Mouse (Mus musculus): ENCODE results near the gene Ttc7b. TPM values are rescaled to one million over a fixed set of nuclear protein-coding genes. Genes with fewer than 3 reads are reported as not detected.

Gene Ttc7b
- polyA plus RNA-seq, 1 experiment = 52.4 TPM

DNA sequence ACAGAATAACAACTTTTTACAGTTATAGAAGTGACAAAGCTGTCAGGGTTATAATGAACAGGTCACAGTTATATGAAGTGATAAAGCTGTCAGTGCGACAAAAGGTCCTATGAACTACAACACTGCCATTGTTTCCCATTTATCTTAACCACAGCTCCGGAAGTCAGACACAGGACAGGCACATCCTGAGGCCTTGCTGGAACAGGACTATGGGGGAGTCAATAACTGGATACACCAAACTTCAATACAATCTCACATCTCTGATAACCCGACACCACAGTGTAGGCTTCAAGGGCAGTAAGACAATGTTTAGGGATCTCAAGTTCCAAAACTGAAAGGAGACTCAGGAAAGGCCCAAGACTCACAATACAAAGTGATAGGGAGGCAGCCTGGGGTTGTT, 45.1 kb downstream of the Ttc7b start:
- DNase-seq = no peak
- no peak for TF ChIP-seq POLR2A (IDR thresholded peaks at IDR 0.05; ENCODE audit: borderline replicate concordance, extremely low read depth, low read depth, low read length)
- no peak for TF ChIP-seq CTCF (IDR thresholded peaks at IDR 0.05; ENCODE audit: insufficient read depth, low read length)
- peaks cover 14% of the 10 kb centered on the region for H3K4me1 ChIP-seq (ENCODE audit: control insufficient read depth, insufficient read depth, low read length)
- 49% methylated on average over 3 of the region's 3 CpGs for WGBS
- H3K4me3 ChIP-seq (replicated peaks; ENCODE audit: extremely low read depth, low read depth, low read length) = no peak overlapping the region

DNA sequence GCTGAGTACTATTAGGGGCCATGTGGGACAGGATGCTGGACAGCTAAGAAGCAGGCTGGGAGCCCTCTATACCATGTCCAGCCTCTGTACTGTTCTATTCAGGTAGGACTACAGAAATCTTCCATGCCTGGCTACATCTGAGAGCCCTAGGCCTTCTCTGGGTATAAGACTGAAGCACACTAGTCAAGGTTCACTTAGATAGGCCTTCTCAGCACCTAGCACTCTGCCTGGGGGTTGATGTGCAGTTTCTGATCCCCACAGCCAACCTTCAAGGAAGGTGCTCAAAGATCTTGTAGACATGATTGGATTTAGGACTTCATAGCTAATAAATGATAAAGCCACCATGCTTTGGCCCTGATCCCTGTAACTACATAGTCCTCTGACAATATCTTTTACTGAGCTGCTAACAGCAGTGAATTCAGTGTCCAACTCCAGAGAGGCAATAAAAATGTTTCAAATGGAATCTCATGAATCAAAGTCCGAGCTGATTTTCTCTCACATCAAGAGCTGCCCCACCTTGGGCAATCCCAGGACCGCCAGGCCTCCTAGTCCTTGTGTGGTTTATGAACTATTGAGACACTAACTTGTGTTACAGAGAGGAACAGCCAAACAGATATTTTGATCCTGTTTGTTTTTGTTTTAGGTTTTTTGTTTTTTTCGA, 45.8 kb downstream of the Ttc7b start:
- peaks cover 14% of the 10 kb centered on the region for H3K4me1 ChIP-seq (ENCODE audit: control insufficient read depth, insufficient read depth, low read length)
- no peak overlapping the region for H3K4me3 ChIP-seq (replicated peaks; ENCODE audit: extremely low read depth, low read depth, low read length)
- WGBS = 86% methylated on average over 3 of the region's 3 CpGs
- no peak for DNase-seq
- no peak for TF ChIP-seq POLR2A (IDR thresholded peaks at IDR 0.05; ENCODE audit: borderline replicate concordance, extremely low read depth, low read depth, low read length)
- no peak for TF ChIP-seq CTCF (IDR thresholded peaks at IDR 0.05; ENCODE audit: insufficient read depth, low read length)

DNA sequence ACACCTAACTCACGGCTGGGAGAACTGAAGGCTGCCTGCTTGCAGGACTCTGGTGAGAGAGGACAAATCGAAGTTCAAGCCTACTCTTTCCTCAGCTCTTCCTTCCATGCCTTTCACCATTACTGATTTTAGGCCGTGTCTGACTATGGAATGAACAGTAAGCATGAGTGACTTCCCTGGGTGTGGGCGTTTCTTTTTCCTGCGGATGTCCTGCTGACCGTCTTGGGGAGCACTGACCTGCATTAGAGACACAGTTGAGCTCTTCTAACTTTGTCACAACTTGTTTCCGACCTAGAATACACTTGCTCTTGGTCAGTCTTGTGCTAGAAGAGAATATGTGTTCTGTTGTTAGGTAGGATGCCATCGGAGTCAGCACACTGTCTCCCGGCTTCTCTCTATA, 50.3 kb downstream of the Ttc7b start:
- no peak for DNase-seq
- Histone ChIP-seq H3K4me3 (replicated peaks; ENCODE audit: extremely low read depth, low read depth, low read length) (no peak overlapping the region), H3K4me1 (ENCODE audit: control insufficient read depth, insufficient read depth, low read length) (peaks cover 7% of the 10 kb centered on the region)
- TF ChIP-seq POLR2A (IDR thresholded peaks at IDR 0.05; ENCODE audit: borderline replicate concordance, extremely low read depth, low read depth, low read length) = no peak
- TF ChIP-seq CTCF (IDR thresholded peaks at IDR 0.05; ENCODE audit: insufficient read depth, low read length) = no peak
- 52% methylated on average over 9 of the region's 9 CpGs for WGBS

DNA sequence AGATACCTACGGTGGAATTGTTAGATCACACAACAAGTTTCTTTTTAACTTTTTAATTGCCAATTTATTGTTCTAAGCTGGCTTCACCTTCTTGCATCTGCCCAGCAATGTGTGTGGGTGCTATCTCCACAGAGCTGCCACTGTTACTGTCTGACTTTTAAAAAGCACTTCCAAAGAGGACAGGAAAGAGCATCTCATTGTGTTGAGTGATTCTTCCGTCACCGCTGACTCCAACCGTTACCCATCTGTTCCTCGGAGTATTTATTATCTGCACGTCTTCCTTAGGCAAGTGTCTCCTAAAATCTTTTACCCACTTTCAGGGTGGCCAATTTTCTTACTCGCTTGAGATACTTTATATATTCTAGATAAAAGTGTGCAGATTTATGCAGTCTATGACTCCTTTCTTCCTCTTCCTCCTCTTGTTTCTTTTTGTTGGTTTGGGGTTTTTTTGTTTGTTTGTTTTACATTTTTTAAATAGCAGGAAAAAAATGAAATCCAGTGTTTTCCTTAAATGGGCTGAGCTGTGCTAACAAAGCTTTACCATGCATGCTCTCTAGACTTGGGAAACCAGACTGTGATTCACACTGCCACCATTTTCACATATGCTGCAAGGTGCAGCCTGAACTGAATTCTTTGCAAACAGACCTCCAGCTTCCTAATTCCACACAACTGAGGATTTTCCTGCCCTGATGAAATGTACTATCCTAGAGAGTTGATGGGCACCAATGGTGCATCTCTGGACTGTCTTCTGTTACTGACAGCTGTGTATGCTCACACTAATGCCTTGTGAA, 50.9 kb downstream of the Ttc7b start:
- TF ChIP-seq POLR2A (IDR thresholded peaks at IDR 0.05; ENCODE audit: borderline replicate concordance, extremely low read depth, low read depth, low read length) (no peak), CTCF (IDR thresholded peaks at IDR 0.05; ENCODE audit: insufficient read depth, low read length) (no peak)
- WGBS = 60% methylated on average over 7 of the region's 7 CpGs
- Histone ChIP-seq H3K4me1 (ENCODE audit: control insufficient read depth, insufficient read depth, low read length) (peaks cover 6% of the 10 kb centered on the region), H3K4me3 (replicated peaks; ENCODE audit: extremely low read depth, low read depth, low read length) (no peak overlapping the region)
- no peak for DNase-seq

DNA sequence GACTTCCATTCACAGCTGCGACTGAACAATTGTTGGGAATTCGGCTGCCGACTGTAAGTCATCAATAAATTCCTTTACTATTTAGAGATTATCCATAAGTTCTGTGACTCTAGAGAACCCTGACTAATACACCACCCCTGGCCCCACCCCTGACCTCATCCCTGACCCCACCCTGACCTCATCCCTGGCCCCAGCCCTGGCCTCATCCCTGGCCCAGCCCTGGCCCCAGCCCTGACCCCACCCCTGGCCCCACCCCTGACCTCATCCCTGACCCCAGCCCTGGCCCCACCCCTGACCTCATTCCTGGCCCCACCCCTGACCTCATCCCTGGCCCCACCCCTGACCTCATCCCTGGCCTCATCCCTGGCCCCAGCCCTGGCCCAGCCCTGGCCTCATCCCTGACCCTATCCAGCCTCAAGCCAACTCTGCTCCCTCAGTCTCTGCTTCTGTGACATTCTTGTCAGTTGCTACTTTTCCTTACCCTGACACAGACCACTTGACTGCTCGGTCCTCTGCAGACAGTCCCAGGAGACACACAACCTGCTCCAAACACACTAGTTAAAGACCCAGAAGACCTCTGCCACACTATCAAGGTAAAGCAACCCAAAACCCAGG, 55.4 kb downstream of the Ttc7b start:
- H3K4me3 ChIP-seq (replicated peaks; ENCODE audit: extremely low read depth, low read depth, low read length) = no peak overlapping the region
- peaks cover 2% of the 10 kb centered on the region for H3K4me1 ChIP-seq (ENCODE audit: control insufficient read depth, insufficient read depth, low read length)
- no peak for DNase-seq
- WGBS = 95% methylated on average over 3 of the region's 4 CpGs
- TF ChIP-seq CTCF (IDR thresholded peaks at IDR 0.05; ENCODE audit: insufficient read depth, low read length) (no peak), POLR2A (IDR thresholded peaks at IDR 0.05; ENCODE audit: borderline replicate concordance, extremely low read depth, low read depth, low read length) (no peak)

DNA sequence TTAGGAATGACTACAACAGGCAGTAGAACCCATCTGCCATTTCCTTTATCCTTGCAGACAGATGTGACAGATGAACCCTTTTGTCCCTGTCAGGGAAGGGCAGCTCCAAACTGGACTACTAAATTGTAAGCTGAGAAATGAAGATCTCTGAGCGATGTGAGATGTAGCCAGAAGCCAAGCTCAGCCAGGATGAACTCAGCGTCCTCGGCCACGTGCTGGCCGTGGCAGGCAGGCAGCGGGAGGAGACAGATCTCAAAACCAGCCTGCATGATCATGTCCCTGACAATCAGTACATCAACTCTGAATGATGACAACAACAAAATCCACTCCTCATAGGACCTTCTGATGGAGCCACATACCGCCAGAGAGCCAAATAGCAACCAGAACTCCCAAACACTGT, 62.9 kb downstream of the Ttc7b start:
- no peak overlapping the region for H3K4me3 ChIP-seq (replicated peaks; ENCODE audit: extremely low read depth, low read depth, low read length)
- no peak for TF ChIP-seq POLR2A (IDR thresholded peaks at IDR 0.05; ENCODE audit: borderline replicate concordance, extremely low read depth, low read depth, low read length)
- TF ChIP-seq CTCF (IDR thresholded peaks at IDR 0.05; ENCODE audit: insufficient read depth, low read length) = no peak
- peaks cover 5% of the 10 kb centered on the region; the same call in 1 of the 2 replicates for H3K4me1 ChIP-seq (ENCODE audit: control insufficient read depth, insufficient read depth, low read length)
- 92% methylated on average over 7 of the region's 7 CpGs for WGBS
- DNase-seq = no peak

DNA sequence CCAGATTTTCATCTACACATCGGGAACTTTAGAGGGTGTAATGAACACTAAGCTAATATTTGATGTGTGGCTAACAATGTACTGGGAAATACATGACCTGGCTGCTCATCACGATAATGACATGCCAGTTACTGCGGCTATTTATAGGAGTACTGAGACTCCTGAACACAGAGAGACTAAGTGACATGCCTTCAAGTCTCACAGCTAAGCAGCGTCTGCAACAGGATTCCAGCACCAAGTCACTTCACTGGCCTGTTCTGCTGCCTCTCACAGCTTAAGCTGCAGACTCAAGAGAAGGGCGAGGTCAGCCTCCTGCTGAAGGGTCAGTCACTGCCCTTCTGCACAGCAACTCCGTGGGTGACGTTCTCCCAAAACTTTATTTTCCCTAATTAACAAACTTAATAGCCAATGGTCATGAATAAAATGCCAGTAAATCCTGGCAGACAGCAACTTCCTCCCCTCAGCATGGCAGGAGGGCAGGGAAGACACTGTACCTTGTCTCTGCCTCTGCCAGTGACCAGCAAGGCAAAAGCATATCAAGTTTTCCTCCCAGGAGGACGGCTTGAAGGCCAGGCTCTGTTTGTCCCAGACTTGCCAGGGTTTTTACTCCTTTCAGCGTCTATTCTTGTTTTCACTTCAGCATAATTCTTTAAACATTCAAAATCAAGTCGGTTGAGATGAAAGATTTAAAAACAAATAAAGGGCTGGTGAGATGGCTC, 64.2 kb downstream of the Ttc7b start:
- H3K4me3 ChIP-seq (replicated peaks; ENCODE audit: extremely low read depth, low read depth, low read length) = no peak overlapping the region
- TF ChIP-seq CTCF (IDR thresholded peaks at IDR 0.05; ENCODE audit: insufficient read depth, low read length) = no peak
- no peak for TF ChIP-seq POLR2A (IDR thresholded peaks at IDR 0.05; ENCODE audit: borderline replicate concordance, extremely low read depth, low read depth, low read length)
- 51% methylated on average over 10 of the region's 10 CpGs for WGBS
- H3K4me1 ChIP-seq (ENCODE audit: control insufficient read depth, insufficient read depth, low read length) = peaks cover 5% of the 10 kb centered on the region; the same call in 1 of the 2 replicates
- DNase-seq = no peak

DNA sequence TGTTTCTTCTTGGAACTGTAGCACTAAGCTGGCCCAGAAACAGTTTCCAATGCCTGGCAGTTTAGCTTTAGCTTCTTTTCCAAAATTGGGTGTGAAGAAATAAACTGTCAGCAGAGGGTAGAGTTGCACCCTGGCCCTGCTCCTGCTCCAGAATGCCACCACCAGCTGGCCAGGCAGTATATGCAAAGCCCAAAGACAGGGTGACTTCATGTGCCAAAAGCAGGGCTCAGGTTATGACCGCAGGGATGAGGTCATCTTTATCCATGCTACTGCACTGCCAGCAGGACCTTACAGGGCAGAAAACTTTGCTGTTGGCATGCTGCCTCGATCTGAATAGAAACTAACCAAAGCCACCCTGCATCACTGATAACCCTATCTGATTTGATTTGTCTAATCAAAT, 65.2 kb downstream of the Ttc7b start:
- Histone ChIP-seq H3K4me1 (ENCODE audit: control insufficient read depth, insufficient read depth, low read length) (peaks cover 5% of the 10 kb centered on the region; the same call in 1 of the 2 replicates), H3K4me3 (replicated peaks; ENCODE audit: extremely low read depth, low read depth, low read length) (no peak overlapping the region)
- 36% methylated on average over 2 of the region's 2 CpGs for WGBS
- no peak for TF ChIP-seq POLR2A (IDR thresholded peaks at IDR 0.05; ENCODE audit: borderline replicate concordance, extremely low read depth, low read depth, low read length)
- TF ChIP-seq CTCF (IDR thresholded peaks at IDR 0.05; ENCODE audit: insufficient read depth, low read length) = no peak
- DNase-seq = no peak

DNA sequence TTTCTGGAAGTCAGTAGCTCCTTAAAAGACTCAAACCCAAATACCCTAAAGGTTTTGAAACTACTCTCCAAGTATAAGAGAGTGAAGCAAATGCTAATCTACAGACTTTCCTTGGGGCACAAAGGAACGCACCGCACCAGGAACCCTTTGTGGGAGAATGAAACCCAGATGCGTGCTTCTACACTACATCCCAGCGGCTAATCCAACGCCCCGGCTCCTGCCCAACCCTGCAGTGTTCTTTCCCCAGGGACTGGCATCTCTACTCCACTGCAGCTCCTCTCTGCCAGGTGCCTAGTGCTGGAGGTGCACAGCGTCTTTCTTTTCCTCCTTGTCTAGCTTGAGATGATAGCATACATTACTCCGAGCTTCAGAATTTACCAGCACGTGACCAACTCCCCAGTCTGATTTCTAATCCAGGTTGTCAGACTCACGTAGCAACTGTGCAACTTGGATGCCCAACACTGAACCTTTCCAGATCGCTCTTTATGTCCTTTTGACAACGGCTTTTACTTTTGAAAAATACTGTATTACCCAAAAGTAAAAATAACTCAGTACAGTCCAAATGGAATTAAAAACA, 72.8 kb downstream of the Ttc7b start:
- no peak for TF ChIP-seq POLR2A (IDR thresholded peaks at IDR 0.05; ENCODE audit: borderline replicate concordance, extremely low read depth, low read depth, low read length)
- no peak for TF ChIP-seq CTCF (IDR thresholded peaks at IDR 0.05; ENCODE audit: insufficient read depth, low read length)
- 69% methylated on average over 12 of the region's 12 CpGs for WGBS
- no peak for DNase-seq
- Histone ChIP-seq H3K4me3 (replicated peaks; ENCODE audit: extremely low read depth, low read depth, low read length) (no peak overlapping the region), H3K4me1 (ENCODE audit: control insufficient read depth, insufficient read depth, low read length) (0 out of 2 replicates have a peak, but pooled peaks cover 2% of the 10 kb centered on the region)
